Mouse (Mus musculus): ENCODE results near the gene Nckap5. TPM values are rescaled to one million over a fixed set of nuclear protein-coding genes. Genes with fewer than 3 reads are reported as not detected.

Nckap5 gene
- total and polyA plus RNA-seq, 2 experiments: 0.37 to 0.70 TPM

- Histone ChIP-seq H3K27me3 (ENCODE audit: control insufficient read depth, insufficient read depth, low read length) (no peaks in the 10 kb centered on the region), H3K4me1 (ENCODE audit: control insufficient read depth, insufficient read depth, low read length) (no peaks in the 10 kb centered on the region), H3K79me2 (ENCODE audit: control insufficient read depth, insufficient read depth, low read length) (no peaks in the 10 kb centered on the region), H3K36me3 (ENCODE audit: control insufficient read depth, insufficient read depth, low read length) (no peaks in the 10 kb centered on the region), H3K9ac (ENCODE audit: low read depth, low read length) (no peak overlapping the region), H3K27ac (replicated peaks; ENCODE audit: insufficient read depth, low read depth, low read length) (no peak overlapping the region), H3K4me3 (ENCODE audit: insufficient read depth, low read depth, low read length) (no peak overlapping the region)
- DNase-seq (ENCODE audit: extremely low read depth, low read depth, low spot score): no peak
- 81% methylated on average over 6 of the region's 6 CpGs for WGBS
- TF ChIP-seq CTCF (IDR thresholded peaks at IDR 0.05; ENCODE audit: low read depth, low read length) (no peak), POLR2A (IDR thresholded peaks at IDR 0.05; ENCODE audit: extremely low read depth, insufficient read depth, low read length) (no peak)
Measured at GRCm38 (mm10) chr1:126153516-126154234, 676.9 kb downstream of the Nckap5 start.

GRCm38 (mm10) chr1:126152217-126152616, 678.4 kb downstream of the Nckap5 start:
- H3K27me3 ChIP-seq (ENCODE audit: control insufficient read depth, insufficient read depth, low read length): no peaks in the 10 kb centered on the region
- no peaks in the 10 kb centered on the region for H3K4me1 ChIP-seq (ENCODE audit: control insufficient read depth, insufficient read depth, low read length)
- DNase-seq (ENCODE audit: extremely low read depth, low read depth, low spot score): no peak
- 86% methylated on average over 6 of the region's 6 CpGs for WGBS
- H3K9ac ChIP-seq (ENCODE audit: low read depth, low read length): no peak overlapping the region
- no peak overlapping the region for H3K4me3 ChIP-seq (ENCODE audit: insufficient read depth, low read depth, low read length)
- no peak overlapping the region for H3K27ac ChIP-seq (replicated peaks; ENCODE audit: insufficient read depth, low read depth, low read length)
- H3K36me3 ChIP-seq (ENCODE audit: control insufficient read depth, insufficient read depth, low read length): no peaks in the 10 kb centered on the region
- TF ChIP-seq CTCF (IDR thresholded peaks at IDR 0.05; ENCODE audit: low read depth, low read length) (no peak), POLR2A (IDR thresholded peaks at IDR 0.05; ENCODE audit: extremely low read depth, insufficient read depth, low read length) (no peak)
- no peaks in the 10 kb centered on the region for H3K79me2 ChIP-seq (ENCODE audit: control insufficient read depth, insufficient read depth, low read length)

- H3K79me2 ChIP-seq (ENCODE audit: control insufficient read depth, insufficient read depth, low read length): no peaks in the 10 kb centered on the region
- no peak overlapping the region for H3K27ac ChIP-seq (replicated peaks; ENCODE audit: insufficient read depth, low read depth, low read length)
- no peaks in the 10 kb centered on the region for H3K36me3 ChIP-seq (ENCODE audit: control insufficient read depth, insufficient read depth, low read length)
- no peak overlapping the region for H3K4me3 ChIP-seq (ENCODE audit: insufficient read depth, low read depth, low read length)
- H3K9ac ChIP-seq (ENCODE audit: low read depth, low read length): no peak overlapping the region
- no peak for TF ChIP-seq CTCF (IDR thresholded peaks at IDR 0.05; ENCODE audit: low read depth, low read length)
- TF ChIP-seq POLR2A (IDR thresholded peaks at IDR 0.05; ENCODE audit: extremely low read depth, insufficient read depth, low read length): no peak
- DNase-seq (ENCODE audit: extremely low read depth, low read depth, low spot score): no peak
- no peaks in the 10 kb centered on the region for H3K27me3 ChIP-seq (ENCODE audit: control insufficient read depth, insufficient read depth, low read length)
- no peaks in the 10 kb centered on the region for H3K4me1 ChIP-seq (ENCODE audit: control insufficient read depth, insufficient read depth, low read length)
Measured at GRCm38 (mm10) chr1:126149966-126150365, 680.6 kb downstream of the Nckap5 start.

GRCm38 (mm10) chr1:126135717-126136116, 694.9 kb downstream of the Nckap5 start:
- no peaks in the 10 kb centered on the region for H3K27me3 ChIP-seq (ENCODE audit: control insufficient read depth, insufficient read depth, low read length)
- no peak overlapping the region for H3K9ac ChIP-seq (ENCODE audit: low read depth, low read length)
- WGBS: 84% methylated on average over 3 of the region's 3 CpGs
- H3K79me2 ChIP-seq (ENCODE audit: control insufficient read depth, insufficient read depth, low read length): no peaks in the 10 kb centered on the region
- TF ChIP-seq POLR2A (IDR thresholded peaks at IDR 0.05; ENCODE audit: extremely low read depth, insufficient read depth, low read length): no peak
- no peak for TF ChIP-seq CTCF (IDR thresholded peaks at IDR 0.05; ENCODE audit: low read depth, low read length)
- H3K36me3 ChIP-seq (ENCODE audit: control insufficient read depth, insufficient read depth, low read length): no peaks in the 10 kb centered on the region
- no peaks in the 10 kb centered on the region for H3K4me1 ChIP-seq (ENCODE audit: control insufficient read depth, insufficient read depth, low read length)
- no peak overlapping the region for H3K4me3 ChIP-seq (ENCODE audit: insufficient read depth, low read depth, low read length)
- no peak overlapping the region for H3K27ac ChIP-seq (replicated peaks; ENCODE audit: insufficient read depth, low read depth, low read length)
- DNase-seq (ENCODE audit: extremely low read depth, low read depth, low spot score): no peak

GRCm38 (mm10) chr1:126132316-126132715, 698.3 kb downstream of the Nckap5 start:
- no peak overlapping the region for H3K9ac ChIP-seq (ENCODE audit: low read depth, low read length)
- H3K27ac ChIP-seq (replicated peaks; ENCODE audit: insufficient read depth, low read depth, low read length): no peak overlapping the region
- 92% methylated on average over 2 of the region's 2 CpGs for WGBS
- no peaks in the 10 kb centered on the region for H3K4me1 ChIP-seq (ENCODE audit: control insufficient read depth, insufficient read depth, low read length)
- H3K4me3 ChIP-seq (ENCODE audit: insufficient read depth, low read depth, low read length): no peak overlapping the region
- H3K27me3 ChIP-seq (ENCODE audit: control insufficient read depth, insufficient read depth, low read length): no peaks in the 10 kb centered on the region
- H3K36me3 ChIP-seq (ENCODE audit: control insufficient read depth, insufficient read depth, low read length): no peaks in the 10 kb centered on the region
- H3K79me2 ChIP-seq (ENCODE audit: control insufficient read depth, insufficient read depth, low read length): no peaks in the 10 kb centered on the region
- TF ChIP-seq POLR2A (IDR thresholded peaks at IDR 0.05; ENCODE audit: extremely low read depth, insufficient read depth, low read length) (no peak), CTCF (IDR thresholded peaks at IDR 0.05; ENCODE audit: low read depth, low read length) (no peak)
- no peak for DNase-seq (ENCODE audit: extremely low read depth, low read depth, low spot score)

GRCm38 (mm10) chr1:126129129-126129528, 701.5 kb downstream of the Nckap5 start:
- H3K4me3 ChIP-seq (ENCODE audit: insufficient read depth, low read depth, low read length): no peak overlapping the region
- H3K9ac ChIP-seq (ENCODE audit: low read depth, low read length): no peak overlapping the region
- TF ChIP-seq POLR2A (IDR thresholded peaks at IDR 0.05; ENCODE audit: extremely low read depth, insufficient read depth, low read length) (no peak), CTCF (IDR thresholded peaks at IDR 0.05; ENCODE audit: low read depth, low read length) (no peak)
- no peaks in the 10 kb centered on the region for H3K4me1 ChIP-seq (ENCODE audit: control insufficient read depth, insufficient read depth, low read length)
- no peaks in the 10 kb centered on the region for H3K36me3 ChIP-seq (ENCODE audit: control insufficient read depth, insufficient read depth, low read length)
- no peak for DNase-seq (ENCODE audit: extremely low read depth, low read depth, low spot score)
- no peaks in the 10 kb centered on the region for H3K27me3 ChIP-seq (ENCODE audit: control insufficient read depth, insufficient read depth, low read length)
- no peaks in the 10 kb centered on the region for H3K79me2 ChIP-seq (ENCODE audit: control insufficient read depth, insufficient read depth, low read length)
- WGBS: 55% methylated on average over 1 of the region's 1 CpGs
- no peak overlapping the region for H3K27ac ChIP-seq (replicated peaks; ENCODE audit: insufficient read depth, low read depth, low read length)

Data from liver, adult 2 months (tissue).